Mouse (Mus musculus) lung, adult 18-20 months (tissue): ENCODE measurements around the gene Olfr1274-ps.
"Not testable (repeated sequence)": the region's sequence is repeated elsewhere in the genome, so short reads cannot be mapped to it uniquely, and the experiment has no call there.

Experiments used
- DNase-seq, 2 experiments: peaks; one replicate each; pipeline ENCODE4 v3.0.0; 2022; ENCODE audit warnings: mixed read lengths in 2 of 2

Olfr1274-ps gene

GRCm38 (mm10) chr2:90398633-90399107, at the start of gene Olfr1274-ps:
Gene Olfr1274-ps, plus strand, starts transcription at chr2:90398683.
- not testable (repeated sequence) for DNase-seq

GRCm38 (mm10) chr2:90351047-90351446, 47.4 kb upstream of the Olfr1274-ps start:
- not testable (repeated sequence) for DNase-seq

GRCm38 (mm10) chr2:90351540-90351939, 46.9 kb upstream of the Olfr1274-ps start:
- DNase-seq: not testable (repeated sequence)

GRCm38 (mm10) chr2:90359229-90359628, 39.3 kb upstream of the Olfr1274-ps start:
- not testable (repeated sequence) for DNase-seq

- not testable (repeated sequence) for DNase-seq
These were observed 38.3 kb upstream of the Olfr1274-ps start for GRCm38 (mm10) chr2:90360199-90360598.

GRCm38 (mm10) chr2:90414110-90414821, 15.8 kb downstream of the Olfr1274-ps start:
- DNase-seq: not testable (repeated sequence)

- DNase-seq: not testable (repeated sequence)
These were observed 23.8 kb downstream of the Olfr1274-ps start for GRCm38 (mm10) chr2:90422282-90422681.

GRCm38 (mm10) chr2:90424937-90425336, 26.5 kb downstream of the Olfr1274-ps start:
- not testable (repeated sequence) for DNase-seq

- DNase-seq: not testable (repeated sequence)
These were observed 30.7 kb downstream of the Olfr1274-ps start for GRCm38 (mm10) chr2:90428988-90429717.

GRCm38 (mm10) chr2:90429782-90430181, 31.3 kb downstream of the Olfr1274-ps start:
- not testable (repeated sequence) for DNase-seq

- not testable (repeated sequence) for DNase-seq
These were observed 39.0 kb downstream of the Olfr1274-ps start for GRCm38 (mm10) chr2:90437453-90437852.

- DNase-seq: not testable (repeated sequence)
These were observed 41.7 kb downstream of the Olfr1274-ps start for GRCm38 (mm10) chr2:90440169-90440568.

GRCm38 (mm10) chr2:90441811-90442210, 43.3 kb downstream of the Olfr1274-ps start:
- not testable (repeated sequence) for DNase-seq

GRCm38 (mm10) chr2:90443811-90444210, 45.3 kb downstream of the Olfr1274-ps start:
- no peak for DNase-seq

- DNase-seq: peak; percentile 64 to 75
These were observed 50.7 kb downstream of the Olfr1274-ps start for GRCm38 (mm10) chr2:90448967-90449740.

- no peak for DNase-seq
These were observed 53.9 kb downstream of the Olfr1274-ps start for GRCm38 (mm10) chr2:90452380-90452779.
